Mouse (Mus musculus) Muller cell, postnatal 12 days (primary cell): ENCODE measurements around the gene Flt1.
A peak's percentile ranks its signal among the peaks of the same experiment; 100 is the strongest.

Experiments
- DNase-seq: peaks from one replicate; pipeline ENCODE4 v3.0.0-alpha.2; 2015; ENCODE audit errors: inconsistent ontology term

The Flt1 gene

DNA sequence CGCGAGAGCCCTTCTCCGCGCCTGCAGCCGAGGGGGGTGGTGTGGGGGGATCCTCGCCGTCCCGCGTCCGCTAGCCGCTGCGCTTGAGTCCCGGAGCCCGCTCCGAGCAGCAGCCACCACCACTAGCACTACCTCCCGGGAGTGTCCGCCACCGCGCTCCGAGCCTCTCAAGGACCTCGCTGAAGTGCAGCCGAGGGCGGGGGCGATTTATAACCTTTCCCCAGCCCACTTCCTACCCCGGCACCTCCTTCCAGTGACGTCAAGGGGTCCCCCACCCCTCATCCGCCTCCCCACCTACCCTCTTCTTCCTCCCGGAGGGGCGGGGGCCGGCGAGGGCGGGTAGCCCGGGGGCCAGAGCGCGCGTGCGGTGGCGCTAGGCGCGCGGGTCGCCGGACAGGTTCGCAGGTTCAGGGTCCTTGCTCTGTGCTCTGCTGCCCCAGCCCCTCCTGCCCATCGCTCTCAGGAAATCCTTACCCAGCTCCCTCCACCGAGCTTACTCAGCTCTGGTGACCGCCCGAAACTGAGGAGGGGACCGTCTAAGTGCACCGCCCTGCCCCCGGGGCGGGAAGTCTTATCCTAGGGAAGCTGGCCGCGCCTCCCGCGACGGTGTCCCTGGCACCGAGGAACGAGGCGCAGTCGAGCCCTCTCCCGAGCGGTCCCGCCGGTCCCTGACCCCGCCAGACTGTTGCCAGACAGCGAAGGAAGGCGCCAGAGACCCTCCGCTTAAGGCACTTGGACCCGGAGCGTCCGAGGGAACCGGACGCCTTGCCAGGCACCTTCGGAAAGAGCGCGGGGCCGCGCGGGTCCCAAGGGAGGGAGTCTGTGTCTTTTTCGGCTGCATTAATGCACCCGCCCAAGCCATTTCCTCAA, at the start of gene Flt1:
Gene Flt1, minus strand, starts transcription at position 181 of the 870 bp plus-strand sequence.
- DNase-seq = no peak

- DNase-seq = no peak
Observed at GRCm38 (mm10) chr5:147775222-147775621, 49.4 kb upstream of the Flt1 start.

- DNase-seq = no peak
Observed at GRCm38 (mm10) chr5:147769918-147770317, 44.1 kb upstream of the Flt1 start.

DNA sequence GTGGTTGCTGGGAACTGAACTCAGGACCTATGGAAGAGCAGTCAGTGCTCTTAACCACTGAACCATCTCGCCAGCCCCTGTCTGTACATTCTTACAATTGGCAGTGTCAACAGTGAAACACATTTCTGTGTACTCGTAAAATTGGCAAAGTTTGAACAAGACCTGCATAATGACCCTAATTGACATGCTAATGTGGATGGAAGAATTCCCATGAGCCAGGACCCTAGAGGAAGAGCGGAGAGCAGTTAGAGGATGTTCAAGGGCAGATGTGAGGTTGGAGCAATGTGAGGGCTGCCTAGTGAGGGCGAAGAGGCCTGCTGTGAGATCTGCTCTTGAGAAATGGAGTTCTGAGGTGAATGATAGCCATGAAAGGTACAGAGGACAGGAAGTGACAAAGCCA, 38.2 kb upstream of the Flt1 start:
- no peak for DNase-seq

- no peak for DNase-seq
Observed at GRCm38 (mm10) chr5:147761984-147762383, 36.2 kb upstream of the Flt1 start.

- no peak for DNase-seq
Observed at GRCm38 (mm10) chr5:147761275-147761674, 35.5 kb upstream of the Flt1 start.

DNA sequence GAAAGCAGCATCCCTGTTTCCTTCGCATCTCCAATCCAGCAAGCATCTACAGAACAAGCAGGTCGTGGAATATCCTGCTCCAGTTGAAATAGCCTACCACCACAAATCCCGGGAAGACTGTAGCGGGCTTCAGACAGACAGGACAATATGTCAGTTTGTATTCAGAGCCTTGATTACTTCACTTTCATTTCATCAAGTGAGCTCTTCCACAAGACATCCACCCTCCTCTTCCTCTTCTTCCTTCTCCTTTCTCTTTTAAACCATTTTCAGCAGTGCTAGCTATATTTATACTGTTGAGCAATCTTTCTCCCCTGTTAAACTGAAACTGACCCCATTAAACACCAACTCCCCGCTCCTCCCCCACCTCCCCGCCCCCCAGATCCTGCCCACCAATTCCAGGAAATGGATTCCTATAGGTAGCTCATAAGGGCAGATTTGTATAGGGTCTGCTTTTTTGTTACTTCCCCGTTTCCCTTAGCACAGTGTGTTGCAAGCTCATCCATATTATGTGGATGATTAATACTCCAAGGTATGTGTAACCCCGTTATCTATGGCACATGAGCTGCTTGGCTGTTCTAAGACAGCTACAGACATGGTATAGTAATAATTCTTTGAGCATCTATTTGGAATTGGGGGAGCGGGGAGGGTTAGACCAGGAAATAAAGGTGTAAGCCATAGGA, 33.0 kb upstream of the Flt1 start:
- DNase-seq = no peak

- peak; percentile 48 for DNase-seq
Observed at GRCm38 (mm10) chr5:147757832-147758587, 32.2 kb upstream of the Flt1 start.

GRCm38 (mm10) chr5:147752914-147753341, 27.1 kb upstream of the Flt1 start:
- no peak for DNase-seq

DNA sequence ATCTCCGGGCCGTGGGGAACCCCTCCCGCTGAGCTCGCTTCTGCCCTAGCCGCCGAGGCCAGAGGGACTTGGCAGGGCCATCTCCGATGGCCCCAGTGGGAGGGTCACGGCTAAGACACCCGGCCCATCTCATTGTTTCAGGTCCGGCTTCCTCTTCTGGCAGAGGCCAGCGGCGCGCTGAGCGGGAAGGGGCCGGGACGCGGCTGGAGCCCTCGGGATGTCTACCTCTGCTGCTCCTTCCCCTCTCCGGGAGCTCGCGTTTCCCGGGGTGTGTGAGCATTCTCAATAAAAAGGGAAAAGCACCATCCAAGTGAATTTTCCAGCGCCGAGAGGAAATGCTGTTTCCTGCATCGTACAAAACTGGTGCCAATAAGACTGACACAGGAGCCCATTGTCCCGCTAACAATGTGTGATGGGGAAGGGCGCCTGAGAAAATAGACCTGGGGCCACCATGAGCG, 25.9 kb upstream of the Flt1 start:
- peak; percentile 52 for DNase-seq

DNA sequence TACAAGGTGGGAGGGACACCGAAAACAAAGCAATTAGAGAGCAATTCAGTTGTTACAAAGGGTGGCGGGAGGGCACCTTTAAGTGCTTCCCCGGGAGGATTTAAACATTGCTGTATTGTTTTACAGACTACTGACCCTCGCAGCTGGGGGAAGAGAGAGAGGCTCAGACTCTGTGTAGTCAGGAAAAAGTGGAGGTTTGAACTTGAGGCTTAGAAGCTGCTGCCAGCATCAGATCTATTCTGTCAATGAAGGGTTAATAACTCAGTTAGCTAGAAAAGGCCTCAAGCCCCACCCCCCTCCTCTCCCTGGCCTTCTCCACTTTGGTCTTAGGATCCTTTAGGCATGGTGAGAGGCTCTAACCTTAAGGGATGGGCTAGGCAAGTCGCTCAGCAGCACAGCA, 24.2 kb upstream of the Flt1 start:
- DNase-seq = no peak

GRCm38 (mm10) chr5:147748081-147748581, 22.3 kb upstream of the Flt1 start:
- peak; percentile 84 for DNase-seq

DNA sequence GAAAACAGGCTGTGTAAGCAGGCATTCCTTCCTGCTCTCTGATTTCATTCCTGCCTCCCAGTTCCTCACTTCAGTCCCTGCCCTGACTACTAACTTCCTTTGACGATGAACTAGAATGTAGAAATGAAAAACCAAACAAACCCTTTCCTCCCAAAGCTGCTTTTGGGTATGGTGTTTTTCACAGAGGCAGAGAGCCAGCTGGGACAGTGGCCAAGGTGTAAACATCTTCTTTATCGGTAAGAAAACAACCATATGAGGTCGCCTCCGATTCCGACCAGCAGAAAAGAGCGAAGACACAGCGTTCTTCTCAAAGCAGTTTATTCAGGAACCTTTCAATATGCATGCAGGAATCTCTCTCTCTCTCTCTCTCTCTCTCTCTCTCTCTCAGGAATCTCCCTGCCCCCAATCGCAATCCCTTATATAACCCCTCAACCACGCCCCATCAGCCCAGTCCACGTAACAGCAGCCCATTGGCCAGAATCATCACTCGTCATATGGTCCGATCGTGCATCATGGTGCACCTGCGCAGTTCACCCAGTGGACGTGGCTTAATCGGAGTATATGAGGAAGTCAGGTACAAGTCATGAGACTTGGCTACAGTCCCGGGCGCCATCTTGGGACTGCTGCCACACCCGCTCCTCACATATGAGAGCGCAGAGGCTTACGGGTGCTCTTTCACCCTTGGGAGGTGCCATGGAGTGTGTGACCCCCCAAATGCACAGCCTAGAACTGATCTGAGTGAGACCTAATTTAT, 19.3 kb upstream of the Flt1 start:
- no peak for DNase-seq

GRCm38 (mm10) chr5:147742468-147743111, 16.8 kb upstream of the Flt1 start:
- no peak for DNase-seq

DNA sequence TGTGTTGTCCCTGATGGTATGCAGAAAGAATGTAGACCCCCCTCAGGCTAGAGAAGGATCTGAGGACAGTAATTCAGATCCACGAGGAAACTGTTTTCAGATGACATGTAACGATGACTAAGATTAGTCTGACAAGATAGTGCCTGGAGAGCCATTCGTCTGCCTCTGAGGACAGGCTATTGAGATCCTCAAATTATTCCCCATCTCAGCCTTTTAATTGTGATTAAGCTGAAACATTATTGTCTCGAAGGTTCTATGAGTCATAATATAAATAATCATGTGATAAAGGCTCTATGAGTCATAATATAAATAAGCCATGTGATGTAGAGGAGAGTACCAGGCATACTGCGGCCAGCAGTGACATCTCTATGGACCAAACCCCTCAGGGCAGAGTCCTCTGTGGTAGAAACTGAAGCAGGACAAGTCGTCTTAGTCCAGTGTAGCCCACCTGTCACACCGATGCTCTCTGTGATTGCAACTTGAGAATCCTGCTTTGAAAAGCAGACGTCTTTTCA, 11.0 kb upstream of the Flt1 start:
- DNase-seq = peak; percentile 75

DNA sequence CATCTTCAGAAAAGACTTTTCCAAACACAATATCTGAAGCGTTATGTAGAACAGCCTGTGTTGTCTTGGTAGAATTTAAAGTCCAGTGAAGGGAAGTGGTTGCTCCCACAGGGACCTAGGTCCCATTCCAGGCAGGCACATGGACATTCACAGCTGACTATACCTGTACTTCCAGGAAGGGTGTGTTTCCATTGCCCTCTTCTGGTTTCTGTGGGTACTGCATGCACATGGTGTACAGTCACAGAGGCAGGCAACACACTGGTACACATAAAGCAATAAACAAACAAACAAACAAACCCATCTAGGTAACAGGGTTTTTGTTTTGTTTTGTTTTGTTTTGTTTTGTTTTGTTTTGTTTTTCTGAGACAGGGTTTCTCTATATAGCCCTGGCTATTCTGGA, 7.9 kb upstream of the Flt1 start:
- DNase-seq = no peak

DNA sequence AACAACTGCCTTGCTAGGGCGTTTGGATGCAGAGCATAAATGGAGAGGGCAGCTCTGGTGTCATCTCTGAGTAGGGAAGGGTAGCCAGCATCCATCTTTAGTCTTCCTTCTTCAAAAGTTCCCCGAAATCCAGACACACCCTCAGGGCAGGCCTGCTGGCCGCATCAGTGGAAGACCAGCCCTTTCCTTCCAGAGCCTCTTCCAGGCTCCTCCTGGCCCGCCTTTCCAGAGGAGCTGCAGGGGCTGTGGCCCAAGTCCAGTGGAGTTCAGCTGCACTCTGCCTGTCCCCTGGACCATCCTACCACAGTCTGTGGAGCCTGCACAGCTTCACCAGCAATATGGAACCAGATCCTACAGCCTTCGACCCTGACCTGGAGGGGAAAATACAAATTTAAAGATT, 7.1 kb upstream of the Flt1 start:
- DNase-seq = no peak

- no peak for DNase-seq
Observed at GRCm38 (mm10) chr5:147727481-147727880, 1.7 kb upstream of the Flt1 start.

DNA sequence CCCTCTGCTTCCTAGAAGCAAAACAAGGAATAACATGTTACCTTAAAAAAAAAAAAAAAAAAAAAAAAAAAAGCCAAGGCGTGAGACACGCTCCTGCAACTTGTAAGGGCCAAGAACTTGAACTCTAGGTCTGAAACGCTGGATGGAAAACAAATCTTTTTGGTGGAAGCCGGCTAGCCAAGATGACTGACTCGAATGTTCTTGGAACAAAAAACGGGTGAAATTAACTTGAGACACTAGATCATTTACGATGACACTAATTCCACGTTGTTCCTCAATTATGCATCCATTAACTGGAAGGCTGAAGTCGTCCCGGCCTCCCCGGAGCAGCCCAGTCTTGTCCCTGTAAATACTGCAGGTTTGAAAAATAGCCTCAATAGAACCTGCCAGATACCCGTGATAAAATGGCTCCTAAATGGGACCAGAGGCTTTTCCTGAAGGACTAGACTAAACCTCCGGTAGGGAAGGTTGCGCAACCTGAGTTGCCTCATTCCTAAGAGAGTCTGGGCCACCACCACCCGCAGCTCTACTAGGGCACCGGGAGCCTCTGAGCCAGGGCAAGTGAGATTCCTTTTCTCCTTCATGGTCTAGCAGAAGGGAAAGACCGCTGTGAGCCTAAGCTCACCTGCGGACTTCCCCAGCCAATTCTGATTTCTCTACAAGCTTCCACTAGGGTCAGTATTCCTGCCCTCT, 1.0 kb upstream of the Flt1 start:
- DNase-seq = no peak
